Mouse (Mus musculus): ENCODE measurements around the gene Pim3. TPM values are rescaled to one million over a fixed set of nuclear protein-coding genes. Genes with fewer than 3 reads are reported as not detected.

Pim3 gene
- polyA plus RNA-seq, 1 experiment = 14.1 TPM

DNA sequence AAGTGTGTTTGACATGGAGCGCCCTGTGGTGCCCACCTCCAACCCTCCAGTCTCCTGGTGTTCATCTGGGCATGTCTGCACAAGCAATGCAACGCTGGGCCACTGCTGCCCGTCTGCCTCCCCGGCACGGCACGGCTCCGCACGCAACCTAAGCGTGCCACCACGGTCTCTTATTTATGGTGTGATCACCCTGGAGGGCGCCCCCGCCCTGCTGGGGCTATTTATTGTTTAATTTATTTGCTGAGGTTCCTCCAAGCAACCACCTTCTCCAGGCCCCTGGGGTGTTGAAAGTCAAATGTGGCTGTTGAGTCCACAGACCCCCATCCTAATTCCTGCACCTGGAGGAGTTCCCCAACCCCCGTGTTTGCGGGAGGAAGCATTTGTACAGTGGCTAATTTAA is 3.1 kb downstream of the Pim3 start:
- peaks cover 9% of the 10 kb centered on the region for H3K27me3 ChIP-seq (replicated peaks)
- H3K9me3 ChIP-seq = no peaks in the 10 kb centered on the region; the same call in 1 of the 2 replicates
- TF ChIP-seq FLI1 (IDR thresholded peaks at IDR 0.05; ENCODE audit: low read length) = no peak
- TF ChIP-seq GATA1 (IDR thresholded peaks at IDR 0.05; ENCODE audit: borderline replicate concordance, low read length) = no peak
- peaks cover 31% of the 10 kb centered on the region for H3K36me3 ChIP-seq (replicated peaks; ENCODE audit: low read length)
- peaks cover 70% of the 10 kb centered on the region for H3K4me1 ChIP-seq
- H3K4me3 ChIP-seq (replicated peaks) = peak overlapping the region; percentile 98

DNA sequence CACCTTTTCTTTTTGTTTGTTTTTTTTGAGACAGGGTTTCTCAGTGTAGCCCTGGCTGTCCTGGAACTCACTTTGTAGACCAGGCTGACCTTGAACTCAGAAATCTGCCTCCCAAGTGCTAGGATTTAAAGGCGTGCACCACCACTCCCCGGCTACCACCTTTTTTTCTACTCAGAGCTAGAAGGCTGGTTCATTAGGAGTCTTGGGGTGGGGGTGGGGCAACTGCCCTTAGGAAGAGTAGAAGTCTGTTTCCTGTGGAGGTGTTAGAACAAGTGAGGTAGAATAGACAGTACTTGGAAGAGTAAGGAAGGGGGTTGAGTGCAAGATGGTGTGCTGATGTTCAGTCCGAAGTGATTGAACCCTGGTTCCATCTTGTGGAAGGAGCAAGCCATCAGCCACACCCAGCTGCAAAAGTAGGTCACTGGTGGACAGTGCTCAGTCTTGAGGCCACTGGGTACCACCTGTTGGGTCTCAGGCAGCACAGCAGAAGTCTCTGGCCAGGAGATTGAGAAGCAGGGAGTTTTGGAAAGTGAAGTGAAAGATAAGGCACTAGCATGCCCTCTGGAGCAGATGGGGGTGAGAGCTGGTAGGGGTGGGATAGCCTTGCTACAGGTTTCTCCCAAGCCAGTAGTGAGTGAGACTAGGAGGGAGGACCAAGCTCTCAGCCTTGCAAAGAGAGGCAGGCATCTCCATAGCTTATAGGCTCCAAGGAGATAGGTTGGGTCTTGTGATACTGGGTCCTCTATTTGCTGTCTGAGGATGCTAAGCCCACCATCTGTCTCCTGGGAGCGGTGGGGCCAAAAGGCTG is 4.1 kb downstream of the Pim3 start:
- no peaks in the 10 kb centered on the region; the same call in 1 of the 2 replicates for H3K9me3 ChIP-seq
- TF ChIP-seq FLI1 (IDR thresholded peaks at IDR 0.05; ENCODE audit: low read length) = no peak
- TF ChIP-seq GATA1 (IDR thresholded peaks at IDR 0.05; ENCODE audit: borderline replicate concordance, low read length) = no peak
- peaks cover 66% of the 10 kb centered on the region for H3K4me1 ChIP-seq
- H3K27me3 ChIP-seq (replicated peaks) = peaks cover 14% of the 10 kb centered on the region
- H3K36me3 ChIP-seq (replicated peaks; ENCODE audit: low read length) = peaks cover 31% of the 10 kb centered on the region
- H3K4me3 ChIP-seq (replicated peaks) = no peak overlapping the region

DNA sequence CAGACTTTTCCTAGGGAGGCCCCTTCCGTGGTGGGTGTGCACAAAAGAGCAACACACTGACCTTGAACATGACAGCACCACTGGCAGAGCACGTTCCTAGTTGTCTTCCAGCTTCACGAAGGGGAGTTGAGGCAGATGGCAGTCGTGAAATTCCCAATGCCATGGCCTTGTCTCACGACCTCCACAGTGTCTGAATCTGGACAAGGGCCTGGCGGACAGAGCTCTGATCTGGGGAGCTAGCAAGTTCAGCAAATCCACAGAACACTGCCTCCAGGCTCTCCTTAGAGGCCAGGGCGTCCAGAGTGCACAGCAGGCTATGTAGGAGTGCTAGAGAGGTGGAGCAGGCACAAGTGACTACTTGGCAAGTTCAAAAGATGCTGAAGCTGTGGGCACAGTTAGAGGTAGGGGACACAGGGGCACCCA is 5.0 kb downstream of the Pim3 start:
- peaks cover 59% of the 10 kb centered on the region for H3K4me1 ChIP-seq
- H3K4me3 ChIP-seq (replicated peaks) = peak overlapping the region; percentile 50
- H3K9me3 ChIP-seq = no peaks in the 10 kb centered on the region; the same call in 1 of the 2 replicates
- peaks cover 19% of the 10 kb centered on the region for H3K27me3 ChIP-seq (replicated peaks)
- H3K36me3 ChIP-seq (replicated peaks; ENCODE audit: low read length) = peaks cover 31% of the 10 kb centered on the region
- TF ChIP-seq GATA1 (IDR thresholded peaks at IDR 0.05; ENCODE audit: borderline replicate concordance, low read length) = no peak

DNA sequence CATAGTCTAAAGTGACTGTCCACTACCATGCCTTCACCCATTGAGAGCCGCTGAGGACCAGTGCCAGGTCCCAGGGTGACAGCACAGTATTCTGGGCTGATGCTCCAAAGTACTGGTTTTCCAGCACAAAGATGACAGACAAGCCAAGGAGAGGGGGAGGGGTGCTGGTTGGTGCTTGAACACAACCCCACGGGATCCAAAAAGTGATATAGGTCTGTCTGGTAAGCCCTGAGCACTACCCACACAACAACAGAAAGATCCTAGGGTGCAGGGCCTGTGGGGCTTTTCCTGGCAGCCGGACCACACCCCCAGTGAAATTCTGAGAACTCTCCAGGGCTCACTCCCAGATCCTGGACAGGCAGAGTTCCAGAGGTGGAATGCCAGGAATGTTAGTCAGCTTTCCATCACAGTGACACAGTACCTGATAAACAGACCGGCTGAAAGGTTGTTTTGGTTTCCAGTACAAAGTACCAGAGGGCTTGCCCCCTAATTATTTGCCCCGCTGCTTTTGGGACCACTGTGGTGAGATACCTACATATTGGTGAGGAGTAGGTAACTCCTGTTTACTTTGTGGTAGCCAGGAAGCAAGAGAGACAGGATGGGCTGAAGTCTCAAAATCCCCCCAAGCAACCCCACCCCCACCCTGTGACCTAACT is 5.5 kb downstream of the Pim3 start:
- no peak for TF ChIP-seq FLI1 (IDR thresholded peaks at IDR 0.05; ENCODE audit: low read length)
- no peak for TF ChIP-seq GATA1 (IDR thresholded peaks at IDR 0.05; ENCODE audit: borderline replicate concordance, low read length)
- Histone ChIP-seq H3K4me1 (peaks cover 57% of the 10 kb centered on the region), H3K36me3 (replicated peaks; ENCODE audit: low read length) (peaks cover 31% of the 10 kb centered on the region), H3K4me3 (replicated peaks) (peak overlapping the region; percentile 43), H3K9me3 (no peaks in the 10 kb centered on the region; the same call in 1 of the 2 replicates), H3K27me3 (replicated peaks) (peaks cover 21% of the 10 kb centered on the region)

DNA sequence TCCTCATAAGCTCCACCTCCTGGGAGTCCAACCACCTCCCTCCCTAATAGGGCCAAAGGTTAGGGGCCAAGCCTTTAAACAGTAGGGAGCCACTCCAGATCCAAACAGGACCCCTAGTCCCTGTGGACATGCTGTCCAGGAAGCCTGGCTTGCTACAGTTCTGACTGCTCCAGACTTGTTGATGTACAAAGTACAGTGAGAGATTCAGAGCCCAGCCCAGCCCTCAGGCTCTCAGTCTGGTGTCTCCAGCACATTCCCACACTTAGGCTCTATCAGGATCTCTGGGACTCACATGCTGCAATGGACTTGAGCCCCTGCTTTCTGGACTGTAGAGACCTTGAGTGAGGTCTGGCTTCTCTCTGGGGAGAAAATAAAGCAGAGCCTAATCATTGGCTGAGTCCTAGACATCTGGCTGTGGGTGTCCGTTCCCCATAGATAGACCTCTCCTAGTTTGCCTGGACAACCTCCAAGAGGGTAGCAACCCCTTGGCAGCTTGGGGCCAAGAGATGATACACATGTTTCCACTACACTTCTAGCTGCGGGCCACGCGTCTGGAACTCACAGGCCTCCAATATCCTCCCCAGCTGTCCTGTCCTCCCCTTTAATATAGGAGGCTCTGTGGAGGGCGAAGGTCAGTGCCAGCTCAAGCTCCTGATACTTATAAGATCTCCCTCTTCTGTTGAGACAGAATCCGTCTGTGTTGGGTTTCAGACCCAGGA is 6.2 kb downstream of the Pim3 start:
- Histone ChIP-seq H3K4me1 (peaks cover 50% of the 10 kb centered on the region), H3K9me3 (no peaks in the 10 kb centered on the region; the same call in 1 of the 2 replicates), H3K36me3 (replicated peaks; ENCODE audit: low read length) (peaks cover 31% of the 10 kb centered on the region), H3K27me3 (replicated peaks) (peaks cover 25% of the 10 kb centered on the region), H3K4me3 (replicated peaks) (no peak overlapping the region)
- no peak for TF ChIP-seq FLI1 (IDR thresholded peaks at IDR 0.05; ENCODE audit: low read length)
- TF ChIP-seq GATA1 (IDR thresholded peaks at IDR 0.05; ENCODE audit: borderline replicate concordance, low read length) = no peak

DNA sequence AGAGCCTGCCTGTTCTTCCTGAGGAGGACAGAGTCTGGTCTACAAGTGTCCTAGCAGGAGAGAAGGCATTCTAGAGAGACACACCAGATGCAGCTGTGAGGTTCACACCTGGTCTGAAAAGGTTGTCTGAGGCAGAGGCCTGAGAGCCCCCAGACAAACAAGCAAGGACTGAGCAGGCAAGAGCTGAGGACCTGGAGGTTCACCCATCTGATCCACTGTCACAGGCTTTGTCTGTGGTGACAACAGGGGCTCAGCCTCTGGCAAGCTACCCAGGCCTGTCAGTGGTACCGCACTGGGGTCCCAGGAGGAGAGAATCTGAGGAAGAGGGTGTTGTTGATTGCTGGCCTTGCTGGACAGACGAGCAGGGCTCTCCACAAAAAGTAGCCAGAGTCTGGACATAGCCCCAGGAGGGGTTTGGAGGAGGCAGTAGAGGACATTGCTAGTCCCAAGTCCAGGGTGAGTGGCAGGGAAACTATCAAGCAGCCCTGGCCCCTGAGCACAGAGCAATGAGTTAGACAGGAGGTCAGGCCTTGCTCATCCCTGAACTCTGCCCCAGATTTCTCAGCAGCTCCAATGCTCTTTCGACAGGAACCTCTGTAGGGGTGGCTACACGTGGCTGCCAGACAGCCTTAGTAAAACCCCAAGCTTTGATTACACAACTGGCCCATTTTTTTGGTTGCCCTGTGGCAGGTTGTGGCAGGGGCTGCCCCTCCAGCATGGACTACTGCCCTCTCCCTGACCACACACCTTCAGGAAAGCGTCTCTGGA is 8.6 kb downstream of the Pim3 start:
- TF ChIP-seq GATA1 (IDR thresholded peaks at IDR 0.05; ENCODE audit: borderline replicate concordance, low read length) = no peak
- TF ChIP-seq FLI1 (IDR thresholded peaks at IDR 0.05; ENCODE audit: low read length) = no peak
- Histone ChIP-seq H3K4me1 (peaks cover 31% of the 10 kb centered on the region), H3K36me3 (replicated peaks; ENCODE audit: low read length) (peaks cover 15% of the 10 kb centered on the region), H3K4me3 (replicated peaks) (no peak overlapping the region), H3K27me3 (replicated peaks) (peaks cover 48% of the 10 kb centered on the region), H3K9me3 (no peaks in the 10 kb centered on the region; the same call in 1 of the 2 replicates)

DNA sequence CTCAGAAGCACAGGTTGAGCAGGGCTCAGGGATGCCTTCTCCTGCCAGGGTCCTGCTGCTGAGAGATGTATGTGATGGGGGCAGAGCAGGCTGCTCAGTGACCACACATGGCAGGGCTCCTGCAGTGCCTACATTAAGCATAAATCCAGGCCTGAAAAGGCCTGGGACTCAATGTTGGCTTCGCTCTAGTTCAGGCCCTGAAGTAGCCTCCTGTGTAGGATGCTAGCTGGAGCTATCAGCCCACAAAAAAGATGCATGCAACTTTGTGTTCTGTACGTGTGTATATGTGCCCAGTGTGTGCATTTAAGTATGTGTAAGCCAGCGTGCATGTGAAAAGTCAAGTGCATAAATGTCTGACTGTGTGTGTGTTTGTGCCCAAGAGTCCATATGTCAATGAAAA is 12.1 kb downstream of the Pim3 start:
- no peak overlapping the region for H3K4me3 ChIP-seq (replicated peaks)
- H3K4me1 ChIP-seq = peaks cover 14% of the 10 kb centered on the region

DNA sequence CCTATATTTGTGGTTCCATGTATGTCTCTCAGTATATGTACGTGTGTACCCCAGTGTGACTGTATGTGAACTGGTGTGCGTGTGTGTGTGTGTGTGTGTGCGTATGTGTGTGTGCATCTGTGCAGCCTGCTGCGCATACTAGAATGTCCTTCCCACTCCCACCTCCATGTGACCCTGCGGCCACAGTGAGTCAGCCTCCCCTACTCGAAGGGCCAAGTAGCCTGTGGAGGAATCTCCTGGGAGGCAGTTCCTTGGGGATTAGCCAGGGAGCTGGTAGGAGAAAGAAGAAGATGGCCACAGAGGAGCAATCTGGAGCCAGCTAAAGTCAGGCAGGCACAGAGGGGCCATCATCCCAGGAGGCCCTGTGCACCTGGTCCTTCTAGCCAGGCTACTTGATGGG is 12.5 kb downstream of the Pim3 start:
- TF ChIP-seq FLI1 (IDR thresholded peaks at IDR 0.05; ENCODE audit: low read length) (no peak), GATA1 (IDR thresholded peaks at IDR 0.05; ENCODE audit: borderline replicate concordance, low read length) (no peak)
- Histone ChIP-seq H3K4me3 (replicated peaks) (no peak overlapping the region), H3K9me3 (no peaks in the 10 kb centered on the region), H3K36me3 (replicated peaks; ENCODE audit: low read length) (no peaks in the 10 kb centered on the region), H3K27me3 (replicated peaks) (peaks cover 62% of the 10 kb centered on the region), H3K4me1 (peaks cover 14% of the 10 kb centered on the region)

More for the DNA sequence above, 12.1 kb downstream of the Pim3 start:
- H3K27me3 ChIP-seq (replicated peaks) = peaks cover 62% of the 10 kb centered on the region
- no peaks in the 10 kb centered on the region for H3K36me3 ChIP-seq (replicated peaks; ENCODE audit: low read length)
- TF ChIP-seq FLI1 (IDR thresholded peaks at IDR 0.05; ENCODE audit: low read length) (no peak), GATA1 (IDR thresholded peaks at IDR 0.05; ENCODE audit: borderline replicate concordance, low read length) (no peak)
- no peaks in the 10 kb centered on the region for H3K9me3 ChIP-seq

DNA sequence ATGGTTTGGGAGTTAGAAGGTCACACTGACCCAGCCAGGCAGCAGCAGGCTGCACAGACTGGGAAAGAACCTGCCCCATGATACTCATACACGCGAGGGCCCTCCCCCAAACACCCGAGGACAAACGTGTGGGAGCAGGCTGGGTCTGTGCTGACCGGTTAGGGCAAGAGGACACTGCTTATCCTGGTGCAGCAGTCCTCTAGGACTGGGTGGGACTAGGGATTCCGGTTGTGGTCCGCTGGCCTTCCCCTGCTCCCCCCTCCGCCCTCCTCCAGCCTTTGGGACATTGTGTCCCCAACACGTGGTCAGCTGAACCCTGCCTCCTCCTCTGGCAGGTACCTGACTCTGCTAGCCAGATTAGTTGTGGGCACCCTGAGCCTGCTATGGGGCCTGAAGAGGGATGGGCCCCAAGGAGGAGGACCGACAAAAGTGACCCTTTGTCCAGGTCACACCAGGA is 13.7 kb downstream of the Pim3 start:
- Histone ChIP-seq H3K27me3 (replicated peaks) (peaks cover 58% of the 10 kb centered on the region), H3K36me3 (replicated peaks; ENCODE audit: low read length) (no peaks in the 10 kb centered on the region), H3K4me3 (replicated peaks) (peak overlapping the region; percentile 18), H3K9me3 (peaks cover 11% of the 10 kb centered on the region), H3K4me1 (peaks cover 14% of the 10 kb centered on the region)
- no peak for TF ChIP-seq GATA1 (IDR thresholded peaks at IDR 0.05; ENCODE audit: borderline replicate concordance, low read length)
- no peak for TF ChIP-seq FLI1 (IDR thresholded peaks at IDR 0.05; ENCODE audit: low read length)

Data from megakaryocyte, embryonic 14.5 days (primary cell).